Mouse (Mus musculus) brain, embryonic 14.5 days (tissue): ENCODE measurements at regions not wholly inside any gene's neighbourhood (a gene's known extent, or its start where the extent isn't known, plus 50 kb on each side); places are given as distances from the start of the nearest gene placed in this dataset.
"Not testable (repeated sequence)": the region's sequence is repeated elsewhere in the genome, so short reads cannot be mapped to it uniquely, and the experiment has no call there.

ENCODE experiments used
- DNase-seq: peaks from one replicate; pipeline ENCODE4 v3.0.0-alpha.2; 2011; ENCODE audit warnings: low read depth
- CTCF ChIP-seq: fragments of 200-500 bp; IDR thresholded peaks from 2 replicates; pipeline ENCODE4 v1.5.1; 2012; ENCODE audit warnings: inconsistent platforms, mild to moderate bottlenecking, moderate library complexity, borderline replicate concordance; ENCODE audit not compliant: insufficient read depth, insufficient read length; ENCODE audit errors: extremely low read depth
- POLR2A ChIP-seq: fragments of 200-500 bp; IDR thresholded peaks from 2 replicates; pipeline ENCODE4 v1.6.1; 2012; ENCODE audit warnings: mild to moderate bottlenecking, inconsistent platforms, borderline replicate concordance; ENCODE audit not compliant: poor library complexity, insufficient read depth, insufficient read length, severe bottlenecking; ENCODE audit errors: extremely low read depth

DNA sequence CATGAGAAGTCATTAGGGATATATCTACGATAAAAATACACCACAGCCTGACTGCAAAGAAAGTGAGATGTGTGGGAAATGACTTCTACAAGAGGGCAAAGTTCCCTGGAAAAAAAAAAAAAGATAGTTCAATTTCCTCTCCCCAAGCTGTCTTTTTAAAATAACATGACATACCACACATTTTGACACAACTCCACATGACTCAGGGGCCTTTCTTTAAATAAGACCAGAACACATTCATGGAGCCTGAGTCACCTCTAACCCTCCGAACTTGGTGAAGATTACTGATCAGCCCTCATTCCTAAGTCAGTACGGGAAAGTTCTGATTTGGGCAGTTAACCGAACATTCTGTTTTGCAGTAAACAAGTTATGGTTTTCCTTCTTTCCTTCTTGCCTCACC, 515.6 kb upstream of the Klf6 start:
- no peak for TF ChIP-seq POLR2A
- no peak for TF ChIP-seq CTCF
- DNase-seq = peak; percentile 5

DNA sequence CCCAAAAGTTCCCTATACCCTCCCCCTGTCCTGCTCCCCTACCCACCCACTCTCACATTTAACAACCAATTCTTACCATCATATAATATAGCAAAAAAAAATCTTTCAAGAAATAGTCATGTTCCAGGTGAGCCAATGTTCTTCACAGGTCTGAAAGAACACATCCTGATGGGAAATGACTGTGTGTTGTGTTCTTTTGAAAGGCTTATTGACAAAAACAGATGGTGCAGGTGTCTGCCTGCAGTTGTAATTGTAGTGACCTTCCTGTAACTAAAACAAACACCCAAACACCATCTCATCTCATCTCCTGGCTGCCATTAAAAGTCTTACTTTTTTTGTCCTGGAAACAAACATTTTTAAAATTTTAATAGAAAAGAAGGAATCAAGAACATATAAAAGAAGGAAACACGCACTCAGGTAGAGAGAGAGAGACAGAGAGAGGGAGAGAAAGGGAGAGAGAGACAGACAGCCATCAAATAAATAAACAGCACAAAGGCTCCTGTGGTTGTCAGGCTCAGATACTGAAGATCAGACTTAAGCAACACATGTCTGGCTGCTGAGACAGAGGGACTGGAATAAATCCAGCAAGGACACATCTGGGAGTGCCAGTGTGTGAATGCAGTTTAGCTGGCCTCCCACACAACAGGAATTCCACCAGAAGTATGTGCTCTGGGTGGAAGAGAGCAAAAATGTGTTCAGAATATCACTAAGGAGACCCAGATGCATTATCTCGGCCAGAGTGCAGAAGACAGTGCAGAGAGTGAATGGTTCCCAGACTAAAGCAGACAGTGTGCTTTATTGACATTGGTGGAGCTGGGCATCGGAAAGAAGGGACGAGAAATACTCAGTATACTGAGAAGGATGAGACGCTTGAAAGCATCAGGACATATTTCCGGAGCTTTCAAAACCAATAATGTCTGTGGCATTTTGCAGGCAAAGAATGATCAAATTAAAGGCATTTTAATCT, 513.5 kb upstream of the Klf6 start:
- TF ChIP-seq POLR2A (no peak), CTCF (no peak)
- DNase-seq = peak; percentile 30

DNA sequence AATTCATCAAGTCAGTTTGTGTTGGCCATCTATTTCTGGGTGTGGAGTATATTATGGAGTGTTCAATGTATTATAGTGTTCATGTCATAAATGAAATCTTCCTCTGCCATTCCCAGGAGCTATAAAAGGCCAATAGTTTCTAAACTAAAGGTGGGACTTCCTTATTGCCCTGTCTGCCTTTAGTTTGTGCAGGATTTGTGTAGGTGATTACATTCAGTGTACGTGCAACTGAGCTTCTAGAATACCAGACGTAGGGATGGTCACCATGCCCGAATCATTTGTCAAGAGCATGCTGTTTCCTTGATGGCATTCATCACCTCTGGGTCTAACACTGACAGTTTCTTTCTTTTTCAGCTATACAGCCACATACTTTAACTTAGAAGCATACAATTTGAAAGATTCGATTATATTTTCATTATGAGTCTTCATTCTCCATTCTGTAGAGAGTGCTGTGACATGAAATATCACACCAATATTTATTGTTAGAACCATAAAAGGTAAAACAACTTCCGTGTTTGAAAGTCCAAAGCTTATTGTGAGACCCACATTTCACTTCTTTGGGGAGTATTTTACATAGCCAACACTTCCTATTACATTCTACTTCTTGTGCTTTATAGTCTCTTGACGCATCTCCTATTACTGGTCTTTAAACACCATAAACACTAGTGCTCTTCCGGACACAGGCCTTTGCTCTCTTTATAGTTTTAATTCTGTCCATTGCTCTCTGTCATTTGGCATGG, 494.1 kb upstream of the Klf6 start:
- TF ChIP-seq CTCF (no peak), POLR2A (no peak)

DNA sequence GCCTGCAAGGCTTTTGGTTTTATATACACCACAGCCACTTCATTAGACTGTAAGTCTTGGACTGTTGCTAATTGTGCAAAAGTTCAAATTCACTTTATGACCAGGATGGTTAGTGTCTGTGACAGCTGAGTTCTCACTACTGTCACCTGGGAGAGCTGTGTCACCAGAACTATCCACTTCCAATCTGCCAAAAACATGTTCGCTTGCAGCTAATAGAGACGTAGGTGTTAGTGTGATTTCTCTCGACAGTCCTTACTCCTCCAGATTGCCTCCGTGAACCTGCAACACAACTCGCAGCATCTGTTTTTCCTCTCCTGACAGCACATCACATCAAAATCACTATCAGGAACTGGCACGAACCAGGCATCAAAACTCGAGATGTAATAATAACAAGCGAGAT, 491.3 kb upstream of the Klf6 start:
- TF ChIP-seq CTCF (no peak), POLR2A (no peak)
- DNase-seq = no peak

More for the DNA sequence above, 494.1 kb upstream of the Klf6 start:
- no peak for DNase-seq

DNA sequence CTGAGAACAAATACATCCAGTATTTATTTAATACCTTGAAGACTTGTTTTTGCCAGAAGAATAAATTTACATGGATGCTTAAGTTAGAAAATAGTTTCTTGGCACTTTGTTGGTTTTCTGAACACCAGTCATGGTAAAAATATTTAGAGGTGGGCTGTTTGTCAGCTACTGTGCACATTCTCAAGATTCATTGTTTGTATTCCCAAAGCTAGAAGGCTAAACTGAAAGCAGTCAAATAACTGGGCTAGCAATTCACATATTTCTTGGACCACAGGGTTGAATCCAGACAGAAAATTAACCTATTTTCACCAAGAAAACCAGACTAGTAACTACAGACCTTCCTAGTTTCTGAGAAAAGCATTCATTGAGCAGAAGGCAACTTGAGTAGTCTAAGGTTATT, 488.1 kb upstream of the Klf6 start:
- no peak for TF ChIP-seq CTCF
- no peak for TF ChIP-seq POLR2A
- DNase-seq = no peak

DNA sequence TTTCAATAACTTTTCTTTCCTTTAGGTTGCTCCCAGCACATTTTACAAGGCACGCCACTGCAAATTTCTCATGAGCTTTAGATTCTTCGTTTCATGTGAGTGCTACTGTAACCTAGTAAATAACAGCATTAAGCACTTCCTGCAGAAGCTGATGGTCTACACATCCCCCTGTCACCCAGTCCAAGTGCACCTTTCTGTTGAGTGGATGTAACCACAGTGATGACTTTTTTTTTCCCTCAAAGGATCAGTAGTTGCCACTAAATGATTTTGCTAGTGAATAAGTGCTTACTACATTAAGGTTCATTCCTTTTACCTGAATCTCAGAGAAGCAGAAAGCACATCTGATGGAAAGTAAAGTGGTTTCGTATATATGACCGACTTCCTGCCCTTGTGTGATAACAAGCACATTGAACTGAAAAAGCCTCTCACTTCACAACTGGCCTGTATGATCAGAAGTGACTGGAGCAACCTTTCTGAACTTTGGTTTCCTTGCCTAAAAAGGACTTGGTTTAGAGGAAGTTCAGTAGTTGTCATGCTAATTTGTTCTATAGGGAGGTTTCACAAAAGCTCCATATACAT, 453.0 kb upstream of the Klf6 start:
- no peak for DNase-seq
- no peak for TF ChIP-seq CTCF

DNA sequence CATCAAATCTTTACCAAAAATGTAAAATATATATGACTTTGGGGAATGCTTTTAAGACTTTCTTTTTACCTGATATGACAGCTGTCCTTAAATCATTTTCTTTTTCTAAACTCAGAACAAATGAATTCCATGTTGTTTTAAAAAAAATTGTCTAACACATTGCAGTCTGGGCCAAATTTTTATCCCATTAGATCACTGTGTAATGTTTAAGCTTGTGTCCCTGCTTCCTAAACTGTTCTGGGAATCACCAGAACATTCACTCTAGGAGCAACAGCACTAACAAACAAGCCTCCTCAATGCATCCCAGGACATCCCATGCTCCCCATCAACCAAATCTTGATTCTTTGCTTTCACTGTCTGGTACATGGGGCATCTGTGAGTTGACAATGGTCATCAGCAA, 449.2 kb upstream of the Klf6 start:
- DNase-seq = no peak
- TF ChIP-seq POLR2A = no peak
- no peak for TF ChIP-seq CTCF

DNA sequence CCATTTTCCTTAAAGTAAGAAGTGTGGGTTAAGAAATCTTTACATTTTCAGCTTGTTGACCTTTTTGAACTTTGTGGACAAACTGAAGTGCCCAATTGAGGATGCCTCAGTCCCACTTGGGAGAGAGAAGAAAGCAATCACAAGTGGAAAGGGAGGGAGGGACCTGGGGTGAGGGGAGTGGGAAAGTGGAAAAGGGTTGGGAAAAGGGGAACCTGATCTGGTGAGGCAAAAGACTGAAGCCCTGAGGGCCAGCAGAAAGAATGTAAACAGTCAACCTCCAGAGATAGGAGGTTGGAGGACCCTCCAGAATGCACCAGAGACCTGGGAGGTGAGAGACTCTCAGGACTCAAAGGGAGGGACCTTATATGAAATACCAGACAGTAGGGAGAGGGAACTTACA, 448.3 kb upstream of the Klf6 start:
- DNase-seq = not testable (repeated sequence)

DNA sequence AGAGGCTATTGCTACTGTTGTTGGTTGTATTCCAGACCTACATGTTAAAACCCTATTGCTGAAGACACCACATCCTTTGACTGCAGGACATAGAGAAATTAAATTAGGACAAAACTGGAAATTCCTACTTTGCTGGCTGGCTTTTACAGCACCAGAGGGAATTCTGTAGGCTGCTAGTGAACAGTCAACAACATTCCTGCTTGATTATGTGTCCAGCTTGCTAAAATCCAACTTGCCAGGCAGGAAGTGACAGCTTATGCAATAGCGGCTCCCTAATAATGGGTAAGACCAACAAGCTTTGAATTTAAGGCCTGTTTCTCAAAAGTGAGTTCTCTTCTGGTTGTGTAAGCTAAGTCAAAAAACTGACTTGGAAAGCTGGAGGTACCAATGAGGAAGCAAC, 437.2 kb upstream of the Klf6 start:
- TF ChIP-seq POLR2A (no peak), CTCF (no peak)
- no peak for DNase-seq

DNA sequence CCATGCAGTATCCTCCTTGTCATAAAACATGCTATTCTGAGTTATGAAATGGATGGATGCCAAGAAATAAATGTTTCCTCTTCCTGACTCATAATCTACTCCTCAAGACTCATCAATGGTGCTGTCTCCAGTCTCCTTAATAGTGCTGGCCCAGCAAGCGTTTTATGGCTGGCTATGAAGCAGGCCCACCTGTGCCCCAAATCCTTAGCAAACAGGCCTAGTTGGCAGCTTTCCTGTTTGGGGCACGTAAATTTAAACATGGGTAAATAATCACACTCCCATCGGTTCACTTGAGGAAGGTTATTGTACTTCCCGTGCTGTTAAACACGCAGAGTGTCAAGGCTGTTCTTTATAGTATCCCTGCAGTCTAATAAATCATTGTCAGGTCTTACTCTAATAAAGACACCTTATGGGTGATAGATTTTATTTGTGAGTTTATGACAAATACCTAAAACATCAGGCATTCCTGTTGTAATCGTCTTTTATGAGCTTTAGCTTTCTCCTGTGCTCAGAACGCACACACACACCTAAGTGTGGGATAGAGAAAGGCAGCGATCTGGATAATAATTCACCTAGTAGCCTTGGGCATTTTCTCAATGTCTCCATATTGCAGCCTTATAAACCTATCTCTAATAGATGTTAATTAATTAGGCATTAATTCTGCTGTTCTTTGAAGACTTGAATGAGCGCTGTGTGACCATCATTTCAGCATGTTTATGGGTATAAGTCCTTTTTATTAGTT, 435.6 kb upstream of the Klf6 start:
- TF ChIP-seq CTCF = no peak
- TF ChIP-seq POLR2A = no peak

DNA sequence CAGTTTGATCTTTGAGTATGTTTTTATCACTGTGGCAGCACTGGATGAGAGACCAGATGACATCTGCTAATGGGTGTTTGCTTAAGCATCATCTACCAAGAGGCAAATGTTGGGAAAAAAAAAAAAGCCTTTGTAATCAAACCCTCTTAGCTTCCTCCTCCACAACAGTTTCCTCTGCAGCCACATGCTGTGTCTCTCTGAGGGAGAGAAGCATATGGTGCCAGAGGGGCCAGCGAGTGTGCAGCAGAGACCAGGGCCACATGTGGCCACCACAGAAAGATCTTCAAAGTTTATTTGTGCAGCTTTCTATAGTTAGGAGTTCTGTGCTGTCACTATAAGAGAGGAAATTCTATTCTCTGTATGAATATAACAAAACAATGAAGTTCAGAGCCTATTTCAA, 427.6 kb upstream of the Klf6 start:
- peak; percentile 34 for DNase-seq
- TF ChIP-seq POLR2A (no peak), CTCF (no peak)

More for the DNA sequence above, 435.6 kb upstream of the Klf6 start:
- no peak for DNase-seq

DNA sequence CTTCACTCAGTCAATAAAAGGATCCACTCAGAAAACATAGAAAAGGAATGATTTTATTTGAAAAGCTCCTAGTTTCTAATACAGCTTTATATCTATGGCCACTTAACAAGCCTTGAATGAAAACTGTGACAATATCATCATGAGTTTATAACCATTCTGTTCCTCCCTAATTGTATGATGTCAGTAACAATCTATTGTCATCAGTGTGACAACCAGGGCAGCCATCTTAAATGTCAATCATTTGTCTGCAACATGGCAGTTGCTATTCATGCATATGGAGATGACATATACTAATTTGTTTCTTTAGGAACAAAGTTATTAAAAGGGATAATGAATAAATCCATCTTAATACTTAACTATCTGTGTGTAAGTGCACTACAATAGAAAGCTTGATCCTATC, 426.2 kb upstream of the Klf6 start:
- no peak for TF ChIP-seq POLR2A
- DNase-seq = no peak
